ENCODE assay signal across 23 mouse cellular contexts in the genomic region with DNA sequence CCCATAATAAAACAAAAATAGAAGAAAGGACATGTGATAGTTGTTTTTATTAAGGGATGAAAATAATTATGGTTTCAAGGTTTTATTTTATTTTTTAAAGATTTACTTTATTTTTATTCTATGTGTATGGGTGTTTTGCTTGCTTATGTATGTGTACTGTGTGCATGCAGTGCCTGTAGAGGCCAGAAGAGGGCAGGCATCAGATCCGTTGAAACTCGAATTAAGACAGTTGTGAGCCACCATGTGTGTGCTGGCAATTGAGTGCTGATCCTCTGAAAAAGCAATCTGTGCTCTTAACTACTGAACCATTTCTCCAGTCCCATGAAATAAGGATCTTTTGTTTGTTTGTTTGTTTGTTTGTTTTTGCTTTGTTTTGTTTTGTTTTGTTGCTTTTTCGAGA. TPM values are rescaled to one million over a fixed set of nuclear protein-coding genes. Genes with fewer than 3 reads are reported as not detected.
DNase-seq lines count a peak whose midpoint lies in the region; ATAC-seq and TF ChIP-seq lines count a peak whose summit lies in the region.
"Had no signal": no experiment of that assay in that cellular context is flagged by ENCODE, and none has a peak within 500 bp of the region (broad histone marks: within the 10 kb centered on the region; RNA-seq: fewer than 3 reads in every experiment).

No protein-coding gene starts in this region.

- TF ChIP-seq CTCF in gastrocnemius, adult 2 months (IDR thresholded peaks at IDR 0.05): peak; percentile 30; the same call in 1 of the 2 replicates
- TF ChIP-seq CTCF in lung, embryonic 14.5 days (IDR thresholded peaks at IDR 0.05; ENCODE audit: low read depth): peak; percentile 34
- no peak for TF ChIP-seq CTCF in lung, adult 2 months (IDR thresholded peaks at IDR 0.05; ENCODE audit: insufficient read depth, low read length)

- H3K27me3 ChIP-seq in lung, embryonic 14.5 days (ENCODE audit: insufficient read depth, low read length): no peaks in the 10 kb centered on the region
- no peaks in the 10 kb centered on the region for H3K27me3 ChIP-seq in midbrain, embryonic 15.5 days (replicated peaks)
- H3K27me3 ChIP-seq: heart, embryonic 13.5 days; limb, embryonic 15.5 days; megakaryocyte, embryonic 14.5 days had no signal

- no peak for ATAC-seq in lung, embryonic 14.5 days (ENCODE audit: insufficient read depth)
- ATAC-seq in midbrain, embryonic 15.5 days (replicated peaks): no peak
- no peak for ATAC-seq in frontal cortex, adult (ENCODE audit: low TSS enrichment)
- ATAC-seq: forebrain, embryonic 14.5 days; hindbrain, embryonic 16.5 days; midbrain, embryonic 16.5 days had no signal

- WGBS in lung, embryonic 14.5 days: 71% methylated on average over 3 of the region's 3 CpGs
- 70% methylated on average over 3 of the region's 3 CpGs for WGBS in lung, adult 2 months
- WGBS in midbrain, embryonic 15.5 days: 81% methylated on average over 3 of the region's 3 CpGs

- H3K4me1 ChIP-seq in lung, embryonic 14.5 days (ENCODE audit: insufficient read depth): no peaks in the 10 kb centered on the region
- no peaks in the 10 kb centered on the region for H3K4me1 ChIP-seq in lung, adult 2 months (ENCODE audit: control insufficient read depth, insufficient read depth, low read length)
- no peaks in the 10 kb centered on the region for H3K4me1 ChIP-seq in midbrain, embryonic 15.5 days
- H3K4me1 ChIP-seq: embryonic facial prominence, embryonic 10.5 days; heart, embryonic 13.5 days; limb, embryonic 15.5 days; megakaryocyte, embryonic 14.5 days had no signal

- intact Hi-C loops in gastrocnemius, adult 2 months (cut with DNase I): no loop called here

- DNase-seq in gastrocnemius, adult 2 months: no peak
- DNase-seq in gastrocnemius, adult 18-20 months (ENCODE audit: low spot score): no peak
- DNase-seq in lung, embryonic 14.5 days: peak; percentile 16
- DNase-seq in lung, adult 2 months: no peak
- peak; percentile 76 for DNase-seq in R1 (ENCODE audit: low read depth, low spot score)
- DNase-seq in adrenal gland, postnatal 36 days: no peak
- DNase-seq: adrenal gland, postnatal 25 days; cerebellum, postnatal 25 days; heart, adult 11 months; heart, postnatal 36 days; kidney, adult 8-10 months; layer of hippocampus, postnatal 36 days; lung, postnatal 10 days had no signal

- H3K4me2 ChIP-seq in lung, embryonic 14.5 days: no peak overlapping the region
- H3K4me2 ChIP-seq in midbrain, embryonic 15.5 days: no peak overlapping the region
- H3K4me2 ChIP-seq: heart, embryonic 13.5 days; limb, embryonic 15.5 days had no signal

- H3K27ac ChIP-seq in gastrocnemius, adult 2 months: no peak overlapping the region
- H3K27ac ChIP-seq in lung, embryonic 14.5 days (ENCODE audit: low read depth): no peak overlapping the region
- no peak overlapping the region for H3K27ac ChIP-seq in midbrain, embryonic 15.5 days
- H3K27ac ChIP-seq: embryonic facial prominence, embryonic 10.5 days; heart, embryonic 13.5 days; limb, embryonic 15.5 days had no signal

- peaks cover 3% of the 10 kb centered on the region; the same call in 1 of the 2 replicates for H3K9me3 ChIP-seq in lung, embryonic 14.5 days (ENCODE audit: low read depth, low read length)
- no peaks in the 10 kb centered on the region for H3K9me3 ChIP-seq in midbrain, embryonic 15.5 days
- H3K9me3 ChIP-seq: embryonic facial prominence, embryonic 10.5 days; heart, embryonic 13.5 days; limb, embryonic 15.5 days had no signal

- no peak overlapping the region for H3K4me3 ChIP-seq in gastrocnemius, adult 2 months
- H3K4me3 ChIP-seq in lung, embryonic 14.5 days (ENCODE audit: low read depth, low read length): no peak overlapping the region
- H3K4me3 ChIP-seq in lung, adult 2 months (replicated peaks; ENCODE audit: extremely low read depth, low read depth, low read length): no peak overlapping the region
- no peak overlapping the region for H3K4me3 ChIP-seq in midbrain, embryonic 15.5 days
- H3K4me3 ChIP-seq: embryonic facial prominence, embryonic 10.5 days; heart, embryonic 13.5 days; limb, embryonic 15.5 days; megakaryocyte, embryonic 14.5 days had no signal

- H3K9ac ChIP-seq in lung, embryonic 14.5 days: no peak overlapping the region
- H3K9ac ChIP-seq in midbrain, embryonic 15.5 days: no peak overlapping the region
- H3K9ac ChIP-seq: heart, embryonic 13.5 days; limb, embryonic 15.5 days had no signal

- no peaks in the 10 kb centered on the region for H3K36me3 ChIP-seq in lung, embryonic 14.5 days (ENCODE audit: insufficient read depth)
- H3K36me3 ChIP-seq in midbrain, embryonic 15.5 days (replicated peaks): no peaks in the 10 kb centered on the region
- H3K36me3 ChIP-seq: embryonic facial prominence, embryonic 10.5 days; heart, embryonic 13.5 days had no signal

- no peak for TF ChIP-seq POLR2A in lung, adult 2 months (IDR thresholded peaks at IDR 0.05; ENCODE audit: borderline replicate concordance, extremely low read depth, low read depth, low read length)

RNA-seq across cellular contexts. Expression of gene Chpt1, which starts 46.4 kb away (rescaled TPM):
- total RNA-seq in gastrocnemius, adult 2 months (2021): 100 to 1,000 TPM in 1 of 2 experiments, 10 to 100 TPM in 1; 85.2 to 129 TPM
- 100 to 1,000 TPM in 1 of 2 experiments, 10 to 100 TPM in 1; 92.6 to 116 TPM for total RNA-seq in gastrocnemius, adult 18-20 months (2021)
- 40.5 and 43.7 TPM in 2 replicates for polyA plus RNA-seq in lung, embryonic 14.5 days (2014; fragmentation: Nextera tagmentation; extraction: Ambion mirVana)
- 73.3 and 92.1 TPM in 2 replicates for polyA plus RNA-seq in lung, adult 2 months (2012; rRNA removed)
- 15.1 and 16.2 TPM in 2 replicates for polyA plus RNA-seq in midbrain, embryonic 15.5 days (2015; fragmentation: Nextera tagmentation; extraction: Ambion mirVana)
- total RNA-seq in adrenal gland, postnatal 36 days (2021): 100 to 1,000 TPM; 342 to 431 TPM

RNA-seq across cellular contexts. Expression of gene Mybpc1, which starts 54.7 kb away (rescaled TPM):
- total RNA-seq in gastrocnemius, adult 2 months (2021): 1,000 to 10,000 TPM in 1 of 2 experiments, 100 to 1,000 TPM in 1; 749 to 2,272 TPM
- 1,000 to 10,000 TPM; 1,377 to 1,820 TPM for total RNA-seq in gastrocnemius, adult 18-20 months (2021)
- polyA plus RNA-seq in lung, embryonic 14.5 days (2014; fragmentation: Nextera tagmentation; extraction: Ambion mirVana): 0.09 and 0.18 TPM in 2 replicates
- polyA plus RNA-seq in lung, adult 2 months (2012; rRNA removed): 18.2 TPM in 1 of 2 replicates, not detected in the other
- 2.0 and 2.2 TPM in 2 replicates for polyA plus RNA-seq in midbrain, embryonic 15.5 days (2015; fragmentation: Nextera tagmentation; extraction: Ambion mirVana)
- 1 to 10 TPM; 1.2 to 2.0 TPM for total RNA-seq in adrenal gland, postnatal 36 days (2021)
- polyA plus RNA-seq: C2C12 had no signal

Comparison
In these comparisons a context has a peak if more than half of its experiments do, and no peak if none do; other contexts are left out.
1. DNase-seq: peak in lung, embryonic 14.5 days (single experiment) and R1 (single experiment); none in gastrocnemius, adult 2 months (single experiment), gastrocnemius, adult 18-20 months (single experiment), lung, adult 2 months (single experiment) and adrenal gland, postnatal 36 days (0 of 2).
2. RNA of gene Mybpc1, which starts 54.7 kb away (total RNA-seq): 749 to 2,272 TPM in gastrocnemius, adult 2 months and 1,377 to 1,820 TPM in gastrocnemius, adult 18-20 months; 1.2 to 2.0 TPM in adrenal gland, postnatal 36 days; every median in the first group is over 100 times any median in the second.